Mouse (Mus musculus) limb, embryonic 11.5 days (tissue): ENCODE measurements at regions not wholly inside any gene's neighbourhood (a gene's known extent, or its start where the extent isn't known, plus 50 kb on each side); places are given as distances from the start of the nearest gene placed in this dataset.

Source experiments
- ATAC-seq: fragments of 200-750 bp; cut with Nextera tagmentation; 2 replicates; pipeline ENCODE4 v1.8.0; 2017; ENCODE audit warnings: low read depth; ENCODE audit not compliant: insufficient number of reproducible peaks, low FRiP score, low TSS enrichment
- DNase-seq: peaks from one replicate; pipeline ENCODE4 v3.0.0-alpha.2; 2015; ENCODE audit warnings: low spot score
- H3K27ac ChIP-seq: fragments of 300-500 bp; sonication (generic); replicated peaks from 2 replicates; pipeline ENCODE4 v1.5.1; 2014; ENCODE audit warnings: low read depth, mild to moderate bottlenecking, low read length
- H3K27me3 ChIP-seq: fragments of 300-500 bp; sonication (generic); 2 replicates; pipeline ENCODE4 v1.6.1; 2014; ENCODE audit warnings: mild to moderate bottlenecking, low read length, mixed read lengths; ENCODE audit not compliant: control insufficient read depth, insufficient read depth
- H3K36me3 ChIP-seq: fragments of 300-500 bp; sonication (generic); 2 replicates; pipeline ENCODE4 v1.6.1; 2014; ENCODE audit warnings: mild to moderate bottlenecking, low read length, moderate library complexity, mixed read lengths; ENCODE audit not compliant: control insufficient read depth, insufficient read depth
- H3K4me1 ChIP-seq: fragments of 300-500 bp; sonication (generic); 2 replicates; pipeline ENCODE4 v1.6.1; 2014; ENCODE audit warnings: low read length, mixed read lengths; ENCODE audit not compliant: control insufficient read depth, insufficient read depth
- H3K4me2 ChIP-seq: fragments of 300-500 bp; sonication (generic); 2 replicates; pipeline ENCODE4 v1.6.1; 2014; ENCODE audit warnings: low read depth, mild to moderate bottlenecking, moderate library complexity; ENCODE audit not compliant: severe bottlenecking
- H3K4me3 ChIP-seq: fragments of 300-500 bp; sonication (generic); 2 replicates; pipeline ENCODE4 v1.5.1; 2014; ENCODE audit warnings: low read depth, low read length
- H3K9ac ChIP-seq: fragments of 300-500 bp; sonication (generic); 2 replicates; pipeline ENCODE4 v1.6.1; 2014; ENCODE audit warnings: mild to moderate bottlenecking, low read length
- H3K9me3 ChIP-seq: fragments of 300-500 bp; sonication (generic); 2 replicates; pipeline ENCODE4 v1.6.1; 2016; ENCODE audit warnings: low read length; ENCODE audit not compliant: control insufficient read depth
- WGBS: fragments of 180-500 bp; shearing (Covaris S2); extraction: QIAGEN DNeasy Blood & Tissue Kit; methylation state at CpG from one replicate; pipeline ENCODE4 v1.1.7; 2014; 5-methylcytosine and 5-hydroxymethylcytosine counted together

- ATAC-seq (no peak), DNase-seq (no peak)
- Histone ChIP-seq H3K9ac (no peak overlapping the region), H3K4me1 (peaks cover 11% of the 10 kb centered on the region; the same call in 1 of the 2 replicates), H3K4me3 (no peak overlapping the region), H3K27me3 (no peaks in the 10 kb centered on the region), H3K9me3 (no peaks in the 10 kb centered on the region), H3K4me2 (no peak overlapping the region), H3K36me3 (no peaks in the 10 kb centered on the region), H3K27ac (no peak overlapping the region)
- WGBS = 72% methylated on average over 10 of the region's 10 CpGs
Measured at GRCm38 (mm10) chr13:104572236-104572635, 220.0 kb upstream of the Srek1ip1 start.

GRCm38 (mm10) chr13:104574396-104574795 is 217.9 kb upstream of the Srek1ip1 start:
- no peak overlapping the region for H3K9ac ChIP-seq
- ATAC-seq = no peak
- 92% methylated on average over 5 of the region's 5 CpGs for whole genome bisulfite sequencing
- H3K27me3 ChIP-seq = no peaks in the 10 kb centered on the region
- no peak overlapping the region for H3K4me3 ChIP-seq
- H3K36me3 ChIP-seq = no peaks in the 10 kb centered on the region
- no peaks in the 10 kb centered on the region for H3K9me3 ChIP-seq
- no peak for DNase-seq
- no peak overlapping the region for H3K4me2 ChIP-seq
- H3K27ac ChIP-seq = no peak overlapping the region
- H3K4me1 ChIP-seq = peaks cover 22% of the 10 kb centered on the region

GRCm38 (mm10) chr13:104576188-104576789 is 216.0 kb upstream of the Srek1ip1 start:
- peak; percentile 70 for ATAC-seq
- Histone ChIP-seq H3K4me1 (peaks cover 25% of the 10 kb centered on the region), H3K27me3 (no peaks in the 10 kb centered on the region), H3K9me3 (no peaks in the 10 kb centered on the region), H3K9ac (no peak overlapping the region), H3K27ac (0 out of 2 replicates have a peak overlapping the region, but pooled peaks have one; percentile 3), H3K4me3 (no peak overlapping the region), H3K4me2 (no peak overlapping the region), H3K36me3 (no peaks in the 10 kb centered on the region)
- 26% methylated on average over 10 of the region's 10 CpGs for WGBS
- DNase-seq = peak; percentile 80

GRCm38 (mm10) chr13:104577856-104578255 is 214.4 kb upstream of the Srek1ip1 start:
- no peak overlapping the region for H3K9ac ChIP-seq
- no peaks in the 10 kb centered on the region for H3K36me3 ChIP-seq
- H3K27ac ChIP-seq = no peak overlapping the region
- H3K4me1 ChIP-seq = peaks cover 25% of the 10 kb centered on the region
- ATAC-seq = 0 out of 2 replicates have a peak, but pooled peaks have one; percentile 40
- no peak overlapping the region for H3K4me3 ChIP-seq
- no peaks in the 10 kb centered on the region for H3K9me3 ChIP-seq
- whole genome bisulfite sequencing = 18% methylated on average over 11 of the region's 11 CpGs
- H3K27me3 ChIP-seq = no peaks in the 10 kb centered on the region
- 0 out of 2 replicates have a peak overlapping the region, but pooled peaks have one; percentile 8 for H3K4me2 ChIP-seq
- DNase-seq = peak; percentile 58

GRCm38 (mm10) chr13:104580686-104581350 is 211.5 kb upstream of the Srek1ip1 start:
- H3K4me1 ChIP-seq = peaks cover 27% of the 10 kb centered on the region
- H3K9me3 ChIP-seq = no peaks in the 10 kb centered on the region
- 50% methylated on average over 9 of the region's 9 CpGs for WGBS
- H3K4me3 ChIP-seq = no peak overlapping the region
- 0 out of 2 replicates have a peak overlapping the region, but pooled peaks have one; percentile 9 for H3K27ac ChIP-seq
- H3K9ac ChIP-seq = no peak overlapping the region
- no peaks in the 10 kb centered on the region for H3K27me3 ChIP-seq
- no peak overlapping the region for H3K4me2 ChIP-seq
- no peaks in the 10 kb centered on the region for H3K36me3 ChIP-seq
- ATAC-seq = no peak
- DNase-seq = no peak
